Mouse (Mus musculus) right cerebral cortex, postnatal 36 days (tissue): ENCODE data around the gene Ms4a6b.
"Not testable (repeated sequence)": the region's sequence is repeated elsewhere in the genome, so short reads cannot be mapped to it uniquely, and the experiment has no call there.

ENCODE experiments used
- DNase-seq, 2 experiments: peaks; one replicate each; pipeline ENCODE4 v3.0.0; 2022; ENCODE audit warnings: low spot score in 2 of 2, mixed read lengths in 1 of 2

Gene Ms4a6b

DNA sequence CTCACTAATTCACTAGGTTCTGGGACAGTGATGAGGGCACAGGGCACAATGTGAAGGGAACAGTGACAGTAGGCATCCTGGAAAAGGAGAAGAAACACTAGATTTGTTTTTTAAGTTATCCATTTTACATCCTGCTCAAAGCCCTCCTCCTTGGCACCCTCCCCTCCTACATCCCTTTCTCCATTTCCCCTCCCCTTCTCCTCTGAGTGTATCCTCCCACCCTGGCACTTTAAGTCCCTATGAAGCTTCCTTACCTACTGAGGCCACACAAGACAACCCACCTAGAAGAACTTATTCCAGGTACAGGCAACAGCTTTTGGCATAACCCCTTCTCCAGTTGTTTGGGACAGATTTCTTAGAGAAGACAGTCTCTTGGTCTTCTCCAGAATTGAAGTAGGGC is at the start of gene Ms4a6b:
TSS of gene Ms4a6b (plus strand) at position 267 of the 400 bp plus-strand sequence.
- no peak for DNase-seq

DNA sequence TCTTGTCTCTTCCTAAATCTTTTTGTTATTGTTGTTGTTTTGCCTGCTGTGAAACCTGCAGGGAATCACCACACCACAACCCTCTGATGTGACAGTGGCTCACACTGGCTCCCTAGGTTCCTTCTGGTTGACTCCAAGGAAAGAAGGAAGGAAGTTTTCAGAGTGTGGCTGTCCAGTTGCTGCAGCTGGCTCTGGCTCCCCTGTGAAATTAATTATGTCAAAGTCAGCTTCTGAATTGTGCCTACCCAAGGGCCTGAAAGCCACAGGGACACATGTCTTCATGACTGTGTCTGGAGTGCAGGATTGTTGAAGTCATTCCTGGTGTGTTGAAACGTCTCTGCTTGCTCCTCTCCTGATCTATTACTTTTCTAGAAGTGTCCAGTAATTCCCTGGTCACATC is 48.0 kb upstream of the Ms4a6b start:
- not testable (repeated sequence) for DNase-seq

DNA sequence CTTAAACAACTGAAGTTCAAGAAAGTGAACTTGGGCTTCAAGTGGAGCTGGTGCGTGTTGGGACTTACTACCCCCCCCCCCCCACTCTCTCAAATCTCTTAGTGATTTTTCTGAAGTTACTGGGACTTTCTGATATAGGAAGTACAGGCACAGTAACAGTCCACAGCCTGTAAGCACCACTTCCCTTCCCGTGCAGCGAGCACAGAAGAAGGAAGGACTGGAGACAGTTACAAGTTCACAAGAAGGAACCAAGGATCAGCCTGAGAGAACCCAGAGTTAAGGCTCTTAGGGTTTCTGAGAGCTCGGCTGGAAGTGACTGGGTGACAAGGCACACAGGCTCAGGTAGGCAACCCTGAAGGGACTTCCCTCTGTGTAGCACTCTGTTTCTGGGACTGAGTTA is 47.1 kb upstream of the Ms4a6b start, which contains the start of gene Ms4a6c:
TSS of gene Ms4a6c (plus strand) at position 152 of the 400 bp plus-strand sequence.
- DNase-seq, result not testable (repeated sequence)

DNA sequence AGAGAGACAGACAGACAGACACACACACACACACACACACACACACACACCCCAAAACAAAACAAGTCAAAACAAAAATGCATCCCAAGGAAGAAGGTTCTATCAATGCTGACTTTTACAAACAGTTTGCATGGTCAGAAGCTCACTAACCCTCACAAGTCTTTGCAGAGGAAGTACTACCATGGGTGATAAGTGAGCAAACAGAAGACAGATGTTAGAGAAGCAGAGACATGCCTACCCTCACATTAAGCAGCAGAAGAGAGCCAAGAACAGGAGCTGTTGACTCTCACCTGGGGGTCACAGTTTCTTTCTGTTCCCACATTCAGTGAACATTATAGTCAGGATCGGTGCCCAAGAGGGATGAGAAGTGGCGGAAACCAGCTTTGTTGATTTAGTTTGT is 36.6 kb upstream of the Ms4a6b start:
- DNase-seq, result no peak

DNA sequence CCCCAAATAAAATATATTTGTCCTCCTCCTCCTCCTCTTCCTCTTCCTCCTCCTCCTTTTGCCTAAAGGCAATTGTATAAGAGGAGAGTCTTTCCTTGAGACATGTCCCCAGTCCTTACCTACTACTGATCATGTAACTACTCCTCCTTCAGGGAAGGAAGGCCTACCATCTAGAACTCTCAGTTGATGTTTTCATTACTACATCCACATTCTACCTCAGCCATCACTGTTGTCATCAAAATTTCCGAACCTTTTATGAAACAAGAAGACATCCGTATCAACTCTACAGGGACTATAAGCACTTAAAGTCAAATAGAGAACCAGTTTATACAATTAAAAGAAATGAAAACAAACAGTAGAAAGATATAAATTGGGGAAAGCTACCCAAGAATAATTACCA is 33.6 kb upstream of the Ms4a6b start:
- DNase-seq, result no peak

DNA sequence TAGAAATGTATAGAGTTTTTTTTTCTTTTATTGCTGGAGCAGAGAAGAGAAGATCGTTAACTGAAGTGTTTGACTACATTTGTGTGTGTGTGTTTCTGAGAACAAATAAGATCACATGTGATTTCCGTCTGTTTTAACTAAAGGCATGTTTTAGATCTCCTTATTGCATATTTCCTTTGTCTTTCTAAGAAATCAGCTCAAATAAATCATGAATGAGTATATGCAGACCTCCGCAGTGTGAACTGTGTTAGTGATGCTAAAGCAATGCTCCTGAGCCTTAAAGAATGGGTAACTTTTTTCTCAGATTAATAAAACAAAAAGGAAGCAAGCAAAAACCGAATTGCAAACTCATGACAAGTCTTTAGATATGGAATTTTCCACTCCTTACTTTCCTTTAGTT is 32.4 kb upstream of the Ms4a6b start:
- no peak for DNase-seq

DNA sequence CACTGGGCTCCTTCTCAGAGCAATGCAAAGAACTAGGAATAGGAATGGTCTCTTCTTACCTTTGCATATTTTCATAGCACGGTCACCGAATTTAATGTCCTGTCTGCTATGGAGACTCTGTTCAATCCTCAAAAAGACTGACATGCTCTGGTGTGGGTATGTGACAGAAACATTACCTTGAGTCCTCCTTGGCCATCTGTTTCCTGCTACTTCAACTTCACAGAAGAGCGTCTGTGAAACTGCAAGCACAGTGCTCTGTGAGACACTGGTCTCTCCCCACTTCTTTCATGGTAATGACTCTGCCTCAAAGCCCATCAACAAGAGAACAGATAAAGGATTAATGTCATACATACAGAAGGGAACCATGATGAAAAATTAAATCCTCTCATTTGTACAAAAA is 31.9 kb upstream of the Ms4a6b start:
- DNase-seq, result no peak

DNA sequence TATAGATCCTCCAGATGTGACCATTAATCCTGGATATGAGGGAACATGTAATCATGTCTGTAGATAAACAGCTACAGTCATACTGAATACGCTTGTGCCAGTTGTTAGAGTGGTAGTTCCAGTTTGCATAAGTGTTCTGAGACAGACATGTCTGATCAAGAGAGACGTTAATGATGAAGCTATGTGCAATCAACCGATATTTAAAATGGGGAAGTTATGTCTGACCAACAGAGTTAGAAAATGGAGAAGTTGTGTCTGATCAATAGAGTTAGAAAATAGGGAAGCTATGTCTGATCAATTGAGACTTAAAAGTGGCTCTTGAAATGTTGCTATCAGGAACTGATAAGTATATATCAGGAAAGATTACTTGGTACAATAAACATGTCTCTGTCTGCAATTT is 31.0 kb upstream of the Ms4a6b start:
- DNase-seq, result no peak

DNA sequence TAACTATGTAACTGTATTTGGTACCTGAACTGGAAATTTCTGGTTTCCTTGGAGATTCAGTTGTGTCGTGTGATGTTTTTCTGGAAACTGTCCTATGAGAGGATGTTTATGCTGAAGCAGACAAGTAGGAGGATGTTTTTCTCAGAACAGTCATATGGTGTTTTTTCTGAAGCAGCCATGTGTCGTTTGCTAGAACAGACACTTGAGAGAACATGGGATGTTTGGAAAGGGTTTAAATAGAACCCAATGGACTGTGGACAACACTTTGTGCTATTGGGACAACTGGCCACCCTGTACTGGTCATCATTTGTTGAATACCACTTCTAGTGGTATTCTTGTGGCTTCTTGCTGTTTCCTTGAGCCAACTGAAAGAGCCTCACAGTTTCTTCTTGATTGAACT is 30.6 kb upstream of the Ms4a6b start, which contains the start of gene Gm8369:
TSS of gene Gm8369 (plus strand) at position 193 of the 400 bp plus-strand sequence.
- DNase-seq, result peak; percentile 3 to 40

DNA sequence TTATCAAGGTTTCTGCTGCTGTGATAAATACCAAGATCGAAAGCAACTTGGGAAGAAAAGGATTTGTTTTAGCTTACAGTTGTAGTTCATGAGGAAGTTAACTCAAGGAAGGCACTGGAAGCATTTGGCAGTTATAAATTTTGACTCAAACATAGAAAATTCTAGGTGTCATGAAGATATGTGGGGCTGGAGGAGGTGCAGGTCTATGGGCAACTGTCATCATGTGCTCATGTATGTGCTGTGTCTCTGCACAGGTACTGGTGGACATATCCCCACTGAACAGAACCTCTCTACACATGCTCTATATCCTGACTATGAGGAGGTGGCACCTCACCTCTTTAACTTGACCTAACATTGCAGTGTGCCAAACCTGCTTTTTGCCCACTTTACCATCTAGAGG is 29.7 kb upstream of the Ms4a6b start:
- DNase-seq, result no peak

DNA sequence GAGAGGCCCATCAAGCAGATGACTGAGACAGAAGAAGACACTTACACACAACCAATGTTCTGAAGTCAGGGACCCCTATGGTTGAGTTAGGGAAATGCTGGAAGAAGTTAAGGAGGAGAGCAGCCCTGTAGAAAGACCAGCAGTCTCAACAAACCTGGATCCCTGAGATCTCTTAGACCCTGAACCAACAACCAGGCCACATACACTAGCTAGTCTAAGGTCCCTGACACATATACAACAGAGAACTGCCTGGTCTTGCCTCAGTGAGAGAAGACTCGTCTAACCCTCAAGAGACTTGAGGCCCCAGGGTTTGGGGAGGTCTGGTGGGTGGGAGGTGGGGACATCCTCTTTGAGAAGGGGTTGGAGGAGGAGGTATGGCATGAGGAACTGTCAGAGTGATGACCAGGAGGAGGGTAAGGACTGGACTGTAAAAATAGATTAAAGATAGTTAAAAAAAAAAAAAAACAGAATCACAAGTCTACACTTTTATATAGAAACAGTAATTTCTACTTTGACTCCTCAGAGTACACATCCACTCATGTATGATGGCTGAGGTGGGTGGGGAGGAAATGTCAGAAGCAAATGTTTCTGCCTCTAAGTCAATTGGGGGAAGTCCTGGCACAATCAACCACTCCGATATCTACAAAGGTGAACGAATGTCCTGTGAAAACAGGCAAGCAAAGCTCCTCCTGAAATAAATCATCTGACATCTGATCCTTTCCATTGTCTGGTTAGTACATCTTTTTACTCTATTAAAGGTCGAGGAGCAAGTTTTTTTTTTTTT is 24.7 kb upstream of the Ms4a6b start:
- no peak for DNase-seq

DNA sequence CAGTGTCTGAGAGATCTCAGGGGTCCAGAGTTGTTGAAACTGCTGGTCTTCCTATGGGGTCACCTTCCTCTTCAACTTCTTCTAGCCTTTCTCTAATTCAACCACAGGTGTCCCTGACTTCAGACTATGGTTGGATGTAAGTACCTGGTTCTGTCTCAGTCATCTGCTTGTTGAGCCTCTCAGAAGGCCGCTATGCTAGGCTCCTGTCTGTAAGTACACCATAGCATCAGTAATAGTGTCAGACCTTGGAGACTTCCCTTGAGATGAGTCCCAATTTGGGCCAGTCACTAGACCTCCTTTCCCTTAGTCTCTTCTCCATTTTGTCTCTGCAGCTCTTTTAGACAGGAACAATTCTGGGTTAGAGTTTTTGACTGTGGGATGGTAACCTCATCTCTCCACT is 23.6 kb upstream of the Ms4a6b start:
- no peak for DNase-seq

DNA sequence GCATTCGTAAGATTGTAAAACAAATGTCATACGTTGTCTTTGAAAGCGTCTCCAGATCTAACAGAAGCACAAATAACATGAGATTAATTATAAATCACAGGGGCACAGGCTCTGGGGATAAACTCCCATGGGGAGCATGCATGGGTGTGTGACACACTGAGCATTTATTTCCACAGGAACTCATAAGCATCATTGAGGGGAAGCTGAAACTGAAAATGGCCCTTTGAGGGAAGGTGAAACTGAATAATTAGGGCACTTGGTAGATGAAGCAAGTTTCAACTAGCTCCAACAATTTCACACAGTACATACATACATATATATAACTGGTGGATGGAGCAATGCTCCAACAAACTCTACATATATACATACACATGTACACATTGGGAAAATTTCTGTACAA is 21.8 kb upstream of the Ms4a6b start:
- DNase-seq, result no peak

DNA sequence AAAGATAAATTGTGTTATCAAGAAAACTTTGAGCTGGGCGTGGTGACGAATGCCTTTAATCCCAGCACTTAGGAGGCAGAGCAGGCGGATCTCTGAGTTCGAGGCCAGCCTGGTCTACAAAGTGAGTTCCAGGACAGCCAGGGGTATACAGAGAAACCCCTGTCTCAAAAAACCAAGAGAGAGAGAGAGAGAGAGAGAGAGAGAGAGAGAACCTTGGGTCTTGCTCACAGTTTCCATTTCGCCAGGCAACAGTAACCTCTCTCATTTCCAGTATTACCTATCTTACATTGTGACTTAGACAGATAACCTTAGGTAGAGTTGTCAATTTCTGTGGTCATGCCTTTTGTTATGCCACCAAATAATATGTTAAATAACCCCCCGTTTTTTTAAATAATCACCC is 20.0 kb upstream of the Ms4a6b start:
- DNase-seq, result no peak

DNA sequence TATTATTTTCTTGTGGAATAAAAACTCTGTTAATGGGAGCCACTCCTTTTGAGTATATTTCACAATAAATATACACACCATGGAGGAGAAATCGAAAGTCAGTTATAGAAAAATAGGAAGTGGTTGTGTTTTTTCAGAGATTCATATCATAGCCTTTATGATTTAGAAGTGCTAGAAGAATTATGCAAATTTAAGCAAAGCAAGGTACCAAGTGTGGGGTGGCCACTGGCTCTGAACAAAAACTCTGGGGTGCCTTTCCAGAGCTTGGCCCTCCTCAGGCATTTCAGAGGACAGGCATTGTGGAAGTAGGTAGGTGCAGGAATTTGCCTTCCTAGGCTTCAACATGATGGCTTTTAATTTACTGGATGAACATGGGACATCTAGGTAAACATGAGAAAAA is 19.0 kb upstream of the Ms4a6b start:
- DNase-seq, result not testable (repeated sequence)

DNA sequence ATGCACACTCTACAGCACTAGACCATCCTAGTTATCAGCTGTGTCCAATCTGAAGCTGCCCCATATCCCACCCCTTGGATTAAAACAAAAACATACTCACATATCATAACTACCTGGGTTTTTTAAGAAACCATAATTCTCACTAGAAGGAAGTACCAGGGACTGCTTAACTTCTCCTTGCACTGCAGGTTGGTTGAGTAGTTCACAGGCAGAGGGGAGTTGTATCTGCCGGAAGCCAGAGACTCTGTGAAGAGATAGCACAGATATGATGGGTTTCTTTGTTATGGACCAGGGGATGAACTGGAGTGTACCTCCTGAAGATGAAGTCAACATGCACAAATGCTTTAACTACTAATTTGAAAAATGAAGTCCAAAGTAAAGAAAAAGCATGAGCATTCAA is 15.5 kb upstream of the Ms4a6b start:
- DNase-seq, result no peak

DNA sequence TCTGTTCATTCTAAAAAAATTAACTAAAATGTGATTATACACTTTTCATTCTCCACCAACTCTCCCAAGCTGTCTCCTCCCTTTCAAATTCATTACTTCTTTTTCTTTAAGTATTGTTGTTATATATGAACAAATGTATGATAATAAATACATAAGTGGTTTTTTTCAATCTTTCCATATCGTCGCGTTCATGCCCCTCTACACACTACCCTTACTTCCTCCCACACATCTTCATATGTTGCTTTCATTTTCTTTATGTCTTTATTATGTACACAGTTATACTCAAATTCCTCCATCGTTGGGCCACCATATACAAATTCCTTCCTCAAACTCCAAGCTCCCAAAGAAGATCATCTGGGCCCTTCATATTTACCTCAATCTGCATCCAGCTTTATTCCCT is 15.0 kb upstream of the Ms4a6b start:
- no peak for DNase-seq

DNA sequence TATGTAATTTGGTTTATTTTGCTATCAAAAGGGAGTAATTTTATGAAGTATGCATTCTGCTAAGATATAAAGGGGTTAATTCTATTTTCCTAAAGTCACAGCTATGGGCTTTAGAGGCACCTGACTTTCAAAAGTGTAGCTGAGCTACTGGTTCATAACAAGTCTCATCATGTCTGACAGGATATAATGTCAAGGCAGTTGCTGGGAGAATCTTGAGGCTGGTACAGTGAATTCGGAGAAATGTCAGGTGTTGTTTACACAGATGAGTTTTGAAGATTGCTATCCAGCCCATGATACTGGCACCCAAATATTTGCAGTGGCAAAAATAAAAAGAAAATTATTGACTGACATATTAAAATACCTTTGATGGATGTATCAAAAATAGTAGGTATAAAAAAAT is 11.5 kb upstream of the Ms4a6b start:
- no peak for DNase-seq

DNA sequence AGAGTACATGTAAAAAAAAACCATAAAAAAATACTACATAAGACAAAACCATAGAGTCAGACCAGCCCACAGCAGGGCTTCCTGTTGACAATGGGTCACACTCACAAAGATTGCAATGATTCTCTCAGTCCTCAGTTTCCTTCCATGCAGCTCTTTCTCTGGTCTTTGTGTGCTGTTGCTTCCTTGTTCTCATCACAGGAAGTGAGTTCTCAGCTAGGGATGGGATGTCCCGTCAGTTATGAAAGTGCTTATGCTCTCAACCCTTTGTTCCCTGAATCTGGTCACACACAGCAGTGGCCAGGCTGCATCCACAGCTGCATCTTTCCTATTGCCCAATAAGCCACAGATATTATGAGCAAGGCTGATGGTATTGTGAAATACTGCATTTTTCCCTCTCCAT is 2.9 kb upstream of the Ms4a6b start:
- DNase-seq, result no peak

DNA sequence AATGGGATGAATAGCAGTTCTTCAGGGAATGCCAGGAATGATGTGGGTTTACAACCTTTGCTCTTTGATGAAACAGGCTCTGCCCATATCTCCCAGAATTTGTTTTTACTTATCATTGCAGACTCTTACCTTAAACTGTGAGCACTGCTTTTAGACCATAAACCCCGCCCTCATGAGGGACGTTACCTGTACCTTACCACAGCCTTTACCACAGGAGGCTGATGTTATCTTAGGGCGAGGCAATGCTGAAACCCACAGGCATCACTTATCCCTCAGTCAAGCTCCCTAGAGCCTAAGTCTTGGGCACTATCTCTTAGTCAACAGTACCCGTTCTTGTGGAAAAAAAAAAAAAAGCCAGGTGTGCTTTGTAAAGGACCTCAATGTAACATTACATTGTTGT is 533 bp downstream of the Ms4a6b start:
- no peak for DNase-seq

DNA sequence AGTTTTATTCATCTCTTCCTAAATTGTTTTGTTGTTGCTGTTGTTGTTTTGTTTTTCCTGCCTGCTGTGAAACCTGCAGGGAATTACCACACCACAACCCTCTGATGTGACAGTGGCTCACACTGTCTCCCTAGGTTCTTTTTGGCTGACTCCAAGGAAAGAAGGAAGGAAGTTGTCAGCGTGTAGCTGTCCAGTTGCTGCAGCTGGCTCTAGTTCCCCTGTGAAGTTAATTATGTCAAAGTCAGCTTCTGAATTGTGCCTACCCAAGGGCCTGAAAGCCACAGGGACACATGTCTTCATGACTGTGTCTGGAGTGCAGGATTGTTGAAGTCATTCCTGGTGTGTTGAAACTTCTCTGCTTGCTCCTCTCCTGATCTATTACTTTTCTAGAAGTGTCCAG is 1.1 kb downstream of the Ms4a6b start:
- not testable (repeated sequence) for DNase-seq

DNA sequence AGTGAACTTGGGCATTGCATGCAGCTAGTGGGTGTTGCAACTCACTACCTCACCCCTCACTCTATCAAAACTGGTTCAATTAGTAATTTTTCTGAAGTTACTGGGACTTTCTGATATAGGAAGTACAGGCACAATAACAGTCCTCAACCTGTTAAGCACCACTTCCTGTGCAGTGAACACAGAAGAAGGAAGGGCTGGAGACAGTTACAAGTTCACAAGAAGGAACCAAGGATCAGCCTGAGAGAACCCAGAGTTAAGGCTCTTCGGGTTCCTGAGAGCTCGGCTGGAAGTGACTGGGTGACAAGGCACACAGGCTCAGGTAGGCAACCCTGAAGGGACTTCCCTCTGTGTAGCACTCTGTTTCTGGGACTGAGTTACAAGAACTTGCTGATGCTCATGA is 2.0 kb downstream of the Ms4a6b start:
- not testable (repeated sequence) for DNase-seq

DNA sequence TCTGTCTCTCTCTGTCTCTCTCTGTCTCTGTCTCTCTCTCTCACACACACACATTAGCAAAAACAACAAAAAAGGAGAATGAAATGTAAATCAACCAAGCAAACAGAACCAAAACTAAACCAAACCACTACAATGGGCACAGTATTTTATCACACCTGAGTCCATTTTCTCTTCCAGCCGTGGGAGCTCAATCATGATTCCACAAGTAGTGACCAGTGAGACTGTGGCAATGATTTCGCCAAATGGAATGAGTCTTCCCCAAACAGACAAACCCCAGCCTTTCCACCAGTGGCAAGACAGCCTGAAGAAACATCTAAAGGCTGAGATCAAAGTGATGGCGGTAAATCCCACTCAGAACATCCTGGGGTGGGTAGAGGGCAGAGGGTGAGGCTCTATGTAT is 3.8 kb downstream of the Ms4a6b start:
- no peak for DNase-seq

DNA sequence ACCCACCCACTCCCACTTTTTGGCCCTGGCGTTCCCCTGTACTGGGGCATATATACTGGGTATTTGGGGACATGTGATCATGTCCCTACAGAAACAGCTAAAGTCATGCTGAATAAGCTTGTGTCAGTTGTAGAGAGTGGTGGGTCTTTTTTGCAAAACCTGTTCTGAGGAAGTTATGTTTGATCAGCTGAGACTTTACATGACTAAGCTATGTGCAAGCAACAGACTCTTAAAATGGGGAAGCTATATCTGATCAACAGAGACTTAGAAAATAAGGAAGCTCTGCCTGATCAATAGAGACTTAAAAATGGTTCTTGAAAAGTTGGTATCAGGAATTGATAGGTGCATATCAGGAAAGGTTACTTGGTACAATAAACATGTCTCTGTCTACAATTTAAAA is 17.1 kb downstream of the Ms4a6b start:
- DNase-seq, result no peak
